Mouse (Mus musculus) hindbrain, postnatal 0 days (tissue): Measurements from ENCODE around the gene Cntnap1. TPM values are rescaled to one million over a fixed set of nuclear protein-coding genes. Genes with fewer than 3 reads are reported as not detected.

Source experiments
- ATAC-seq: fragments of 200-750 bp; cut with Nextera tagmentation; 2 replicates; pipeline ENCODE4 v1.8.0; 2017; ENCODE audit warnings: mild to moderate bottlenecking, moderate TSS enrichment, moderate library complexity
- DNase-seq: peaks from one replicate; pipeline ENCODE4 v3.0.0-alpha.2; 2015; ENCODE audit warnings: low spot score
- H3K27ac ChIP-seq: fragments of 300-500 bp; sonication (generic); 2 replicates; pipeline ENCODE4 v1.5.1; 2014; ENCODE audit warnings: mild to moderate bottlenecking
- H3K27me3 ChIP-seq: fragments of 300-500 bp; sonication (generic); 2 replicates; pipeline ENCODE4 v1.6.1; 2014; ENCODE audit warnings: low read length, mixed read lengths; ENCODE audit not compliant: insufficient read depth
- H3K36me3 ChIP-seq: fragments of 300-500 bp; sonication (generic); 2 replicates; pipeline ENCODE4 v1.6.1; 2014; ENCODE audit warnings: low read length, mixed read lengths; ENCODE audit not compliant: insufficient read depth
- H3K4me1 ChIP-seq: fragments of 300-500 bp; sonication (generic); 2 replicates; pipeline ENCODE4 v1.6.1; 2014; ENCODE audit warnings: antibody characterized with exemption, low read length, mixed read lengths; ENCODE audit not compliant: insufficient read depth
- H3K4me2 ChIP-seq: fragments of 300-500 bp; sonication (generic); 2 replicates; pipeline ENCODE4 v1.6.1; 2014; ENCODE audit warnings: low read depth, mild to moderate bottlenecking, low read length, moderate library complexity, mixed read lengths
- H3K4me3 ChIP-seq: fragments of 300-500 bp; sonication (generic); 2 replicates; pipeline ENCODE4 v1.5.1; 2014; ENCODE audit warnings: low read length
- H3K9ac ChIP-seq: fragments of 300-500 bp; sonication (generic); replicated peaks from 2 replicates; pipeline ENCODE4 v1.6.1; 2014; ENCODE audit warnings: mild to moderate bottlenecking, low read length, moderate library complexity, mixed read lengths
- H3K9me3 ChIP-seq: fragments of 300-500 bp; sonication (generic); 2 replicates; pipeline ENCODE4 v1.6.1; 2016; ENCODE audit warnings: low read length, mixed read lengths
- CTCF ChIP-seq: IDR thresholded peaks from 2 replicates; pipeline ENCODE4 v1.5.1; 2016; ENCODE audit warnings: antibody characterized with exemption, control low read depth, low read depth
- WGBS: fragments of 180-500 bp; shearing (Covaris S2); extraction: QIAGEN DNeasy Blood & Tissue Kit; methylation state at CpG from one replicate; pipeline ENCODE4 v1.1.7; 2014; 5-methylcytosine and 5-hydroxymethylcytosine counted together
- polyA plus RNA-seq: library from polyadenylated mRNA; unstranded; fragments of >200 nt; fragmentation: Nextera tagmentation; extraction: Ambion mirVana; gene quantifications from 2 replicates; pipeline ENCODE4 v1.2.1, GENCODE M21; 2015
- total RNA-seq: library from RNA; depleted of rRNA; stranded (reverse); fragments of >200 nt; gene quantifications from 2 replicates; pipeline ENCODE4 v1.2.3, GENCODE M21; 2014

The Cntnap1 gene
- total and polyA plus RNA-seq, 2 experiments from 2014 or later, result 6.5 to 28.9 TPM

DNA sequence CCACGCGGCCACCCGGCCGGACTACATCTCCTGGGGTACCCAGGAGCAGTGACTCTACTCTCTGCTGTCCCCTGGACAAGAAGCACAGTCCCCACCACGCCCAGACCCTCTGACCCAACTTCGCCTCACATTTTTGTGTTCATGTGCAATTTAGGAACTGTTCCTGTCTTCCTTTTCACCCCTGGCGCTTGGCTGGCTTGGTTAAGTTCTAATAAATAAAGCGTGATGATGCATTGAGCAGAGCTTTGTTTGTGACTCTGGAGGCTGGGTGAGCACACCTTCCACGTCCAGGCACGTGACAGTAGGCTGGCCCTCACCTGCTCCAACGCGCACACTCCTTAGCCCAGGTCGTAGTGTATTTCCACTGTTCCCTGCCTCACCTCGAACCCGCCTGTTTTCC lies 8.8 kb upstream of the Cntnap1 start:
- no peak overlapping the region for H3K4me2 ChIP-seq
- no peak overlapping the region for H3K4me3 ChIP-seq
- no peak overlapping the region for H3K9ac ChIP-seq
- H3K27me3 ChIP-seq, result peaks cover 16% of the 10 kb centered on the region
- no peaks in the 10 kb centered on the region for H3K9me3 ChIP-seq
- no peak for DNase-seq
- no peaks in the 10 kb centered on the region; the same call in 1 of the 2 replicates for H3K4me1 ChIP-seq
- no peak overlapping the region for H3K27ac ChIP-seq
- no peak for TF ChIP-seq CTCF
- ATAC-seq, result no peak
- 91% methylated on average over 15 of the region's 15 CpGs for WGBS
- H3K36me3 ChIP-seq, result peaks cover 17% of the 10 kb centered on the region; the same call in 1 of the 2 replicates

DNA sequence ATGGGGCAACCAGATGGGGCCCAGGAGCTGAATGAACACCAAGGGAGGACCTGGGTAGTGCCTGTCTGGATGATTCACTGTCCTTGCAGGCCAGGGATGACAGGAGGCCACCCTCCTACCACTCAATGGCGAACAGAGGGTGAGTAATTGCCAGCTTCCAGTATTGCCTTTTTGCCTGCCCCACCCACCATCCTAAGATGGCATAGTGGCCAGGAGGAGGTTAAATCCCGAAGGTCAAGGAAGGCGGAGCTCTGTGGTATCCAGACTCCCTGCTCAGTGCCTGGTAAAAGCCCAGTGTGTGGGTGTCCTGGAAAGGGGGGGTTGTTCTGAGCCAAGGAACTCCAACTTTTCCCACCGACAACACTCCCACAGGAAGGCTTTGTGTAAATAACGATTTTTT lies 8.0 kb upstream of the Cntnap1 start:
- Histone ChIP-seq H3K4me2 (no peak overlapping the region), H3K27ac (no peak overlapping the region; the same call in 1 of the 2 replicates), H3K9ac (no peak overlapping the region), H3K36me3 (peaks cover 17% of the 10 kb centered on the region; the same call in 1 of the 2 replicates), H3K4me1 (no peaks in the 10 kb centered on the region; the same call in 1 of the 2 replicates), H3K4me3 (no peak overlapping the region), H3K9me3 (no peaks in the 10 kb centered on the region), H3K27me3 (peaks cover 19% of the 10 kb centered on the region)
- DNase-seq (no peak), ATAC-seq (no peak)
- 59% methylated on average over 5 of the region's 5 CpGs for WGBS
- no peak for TF ChIP-seq CTCF

DNA sequence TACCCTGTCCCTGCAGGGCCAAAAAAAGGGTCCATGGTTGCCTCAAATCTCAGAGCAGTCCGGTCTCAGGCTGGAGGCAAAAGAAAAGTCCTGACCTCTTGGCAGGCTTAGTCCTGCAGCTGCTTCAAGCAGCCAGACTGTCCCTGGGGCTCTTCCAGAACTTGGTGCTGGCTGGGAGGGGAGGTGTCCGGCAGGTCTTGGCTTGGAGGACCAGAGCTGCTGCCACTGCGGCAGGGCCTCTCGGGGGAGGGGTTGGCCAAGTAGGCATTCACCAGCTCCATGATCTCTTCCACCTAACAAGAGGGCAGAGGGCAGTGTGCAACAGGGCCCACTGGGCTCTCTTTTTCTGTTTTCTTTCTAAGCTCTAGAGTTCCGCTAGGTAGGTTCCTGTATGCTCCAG lies 7.6 kb upstream of the Cntnap1 start:
- Histone ChIP-seq H3K27ac (peak overlapping the region; percentile 15; the same call in 1 of the 2 replicates), H3K9ac (no peak overlapping the region), H3K27me3 (peaks cover 23% of the 10 kb centered on the region), H3K9me3 (no peaks in the 10 kb centered on the region), H3K4me1 (no peaks in the 10 kb centered on the region; the same call in 1 of the 2 replicates), H3K4me2 (no peak overlapping the region), H3K4me3 (no peak overlapping the region), H3K36me3 (peaks cover 21% of the 10 kb centered on the region; the same call in 1 of the 2 replicates)
- 44% methylated on average over 5 of the region's 5 CpGs for WGBS
- ATAC-seq, result peak; percentile 36; the same call in 1 of the 2 replicates
- peak; percentile 62 for DNase-seq
- TF ChIP-seq CTCF, result no peak

DNA sequence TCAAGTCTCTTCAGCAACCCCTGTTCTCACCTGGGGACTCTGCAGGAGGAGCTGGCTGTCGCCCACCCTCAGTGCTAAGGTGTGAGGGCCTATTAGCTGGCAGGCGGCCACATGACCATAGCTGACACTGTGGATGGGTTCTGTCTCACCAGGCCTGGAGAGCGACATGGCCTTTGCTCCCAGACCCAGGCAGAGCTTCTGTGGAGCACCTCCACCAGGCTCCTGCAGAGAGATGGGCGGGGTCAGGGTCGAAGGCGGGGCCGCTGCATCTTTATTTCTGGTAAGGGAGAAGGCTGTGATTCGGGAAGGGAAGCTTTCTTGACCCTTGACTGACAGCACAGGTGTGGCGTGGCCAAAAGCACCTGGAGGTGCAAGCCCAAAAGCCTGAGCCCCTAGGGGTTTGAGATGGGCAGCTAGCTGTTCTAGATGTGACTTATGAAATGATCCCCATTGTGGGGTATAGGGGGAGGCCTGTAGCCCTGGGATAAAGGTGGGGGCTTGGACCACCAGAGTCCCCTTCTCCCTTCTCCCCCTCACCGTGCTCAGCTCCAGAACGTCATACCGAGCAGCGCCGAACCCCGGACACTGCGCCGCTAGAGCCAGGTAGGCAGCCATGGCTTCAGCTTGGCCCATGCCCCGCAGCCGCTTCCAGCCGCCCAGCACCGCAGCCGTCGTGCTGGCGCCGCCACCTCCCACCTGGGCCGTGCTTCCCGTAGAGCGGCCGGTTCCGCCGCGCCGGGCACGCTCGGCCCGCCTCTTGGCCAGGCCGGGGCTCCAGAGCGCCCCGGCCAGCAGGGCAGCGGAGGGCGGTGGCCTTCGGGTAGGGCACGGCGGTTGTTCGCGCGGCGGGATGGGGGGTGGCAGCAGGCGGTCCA lies 6.6 kb upstream of the Cntnap1 start:
- no peak for TF ChIP-seq CTCF
- H3K36me3 ChIP-seq, result peaks cover 21% of the 10 kb centered on the region; the same call in 1 of the 2 replicates
- no peaks in the 10 kb centered on the region for H3K9me3 ChIP-seq
- peak overlapping the region; percentile 14; the same call in 1 of the 2 replicates for H3K4me3 ChIP-seq
- H3K4me1 ChIP-seq, result peaks cover 2% of the 10 kb centered on the region; the same call in 1 of the 2 replicates
- no peak overlapping the region for H3K9ac ChIP-seq
- WGBS, result 42% methylated on average over 44 of the region's 49 CpGs
- H3K27me3 ChIP-seq, result peaks cover 31% of the 10 kb centered on the region
- H3K27ac ChIP-seq, result no peak overlapping the region
- DNase-seq, result no peak
- peak overlapping the region; percentile 22; the same call in 1 of the 2 replicates for H3K4me2 ChIP-seq
- peak; percentile 21; the same call in 1 of the 2 replicates for ATAC-seq

DNA sequence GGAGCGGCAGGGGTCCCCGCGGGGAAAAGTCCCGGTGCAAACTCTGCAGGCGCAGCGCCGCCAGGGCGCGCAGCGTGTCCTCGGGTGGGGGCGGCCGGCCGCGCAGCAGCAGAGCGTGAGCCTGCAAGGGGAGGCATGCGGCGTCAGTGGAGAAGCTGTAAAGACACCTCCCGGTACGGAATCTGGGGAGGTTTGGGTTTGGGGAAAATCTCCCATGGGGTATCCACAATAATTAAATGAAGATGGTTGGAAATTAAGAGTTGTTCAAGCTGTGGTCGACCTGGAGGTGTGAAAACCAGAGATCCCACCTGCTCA lies 6.0 kb upstream of the Cntnap1 start:
- Histone ChIP-seq H3K9me3 (no peaks in the 10 kb centered on the region), H3K36me3 (peaks cover 21% of the 10 kb centered on the region; the same call in 1 of the 2 replicates), H3K27me3 (peaks cover 31% of the 10 kb centered on the region), H3K4me2 (peak overlapping the region; percentile 22; the same call in 1 of the 2 replicates), H3K4me1 (peaks cover 8% of the 10 kb centered on the region; the same call in 1 of the 2 replicates), H3K9ac (no peak overlapping the region), H3K4me3 (peak overlapping the region; percentile 14; the same call in 1 of the 2 replicates), H3K27ac (no peak overlapping the region)
- no peak for ATAC-seq
- 37% methylated on average over 21 of the region's 21 CpGs for WGBS
- no peak for TF ChIP-seq CTCF
- DNase-seq, result no peak

DNA sequence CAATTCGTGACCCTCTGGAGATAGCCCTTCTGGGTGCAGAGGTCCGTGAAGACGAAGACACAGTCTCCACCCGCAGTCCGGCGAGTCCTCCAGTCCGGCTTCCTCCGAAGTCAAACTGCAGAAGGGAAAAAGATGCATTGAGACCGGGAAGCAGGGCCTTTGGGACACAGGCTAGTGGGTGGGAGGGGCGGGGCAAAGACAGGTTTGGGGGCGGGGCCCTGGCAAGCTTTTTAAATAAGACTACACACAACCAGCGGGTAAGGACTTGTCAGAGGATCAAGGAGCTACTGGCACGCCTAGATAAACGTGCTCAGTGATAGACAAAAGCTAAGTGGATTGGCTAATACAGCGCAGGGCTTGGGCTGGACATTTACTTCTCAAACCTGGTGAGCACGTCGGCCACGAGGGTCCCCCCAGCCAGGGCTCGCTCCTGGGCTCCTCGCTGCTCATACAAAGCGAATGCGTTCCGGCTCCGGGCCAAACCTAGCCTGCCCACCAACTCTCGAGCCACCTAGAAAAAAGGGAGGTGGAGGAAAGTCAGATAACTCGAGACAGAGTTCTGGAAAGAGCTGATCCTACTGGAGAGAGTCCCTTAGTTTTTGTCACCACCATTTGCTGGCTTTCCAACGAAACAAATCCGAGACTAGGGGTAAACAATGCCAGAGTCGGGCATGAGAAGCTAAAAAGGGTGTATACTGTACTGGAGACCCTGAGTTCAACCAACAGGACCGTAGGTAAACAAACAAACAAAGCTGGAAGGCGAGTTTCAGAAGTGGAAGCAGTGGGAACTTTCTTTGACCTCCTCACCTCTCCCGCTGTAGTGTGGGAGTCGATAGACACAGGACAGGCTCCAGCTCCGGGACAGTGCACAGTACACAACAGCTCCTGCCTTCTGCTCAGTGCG lies 5.4 kb upstream of the Cntnap1 start:
- no peak for TF ChIP-seq CTCF
- DNase-seq, result no peak

More for the DNA sequence above, 5.4 kb upstream of the Cntnap1 start:
- no peak overlapping the region for H3K9ac ChIP-seq
- H3K4me3 ChIP-seq, result no peak overlapping the region
- no peak for ATAC-seq
- peaks cover 31% of the 10 kb centered on the region for H3K27me3 ChIP-seq
- no peak overlapping the region for H3K4me2 ChIP-seq
- peaks cover 21% of the 10 kb centered on the region; the same call in 1 of the 2 replicates for H3K36me3 ChIP-seq
- H3K9me3 ChIP-seq, result no peaks in the 10 kb centered on the region
- 46% methylated on average over 35 of the region's 35 CpGs for WGBS
- peaks cover 11% of the 10 kb centered on the region; the same call in 1 of the 2 replicates for H3K4me1 ChIP-seq
- H3K27ac ChIP-seq, result no peak overlapping the region
